Mouse (Mus musculus) left cerebral cortex, adult 18-20 months (tissue): ENCODE data around the gene Tmem30a. TPM values are rescaled to one million over a fixed set of nuclear protein-coding genes. Genes with fewer than 3 reads are reported as not detected.

Source experiments
- DNase-seq, 2 experiments: peaks; one replicate each; pipeline ENCODE4 v3.0.0; 2021 to 2022; ENCODE audit warnings: low spot score in 2 of 2, mixed read lengths in 1 of 2
- long read RNA-seq, 2 experiments: library from polyadenylated mRNA; stranded (forward); transcript quantifications; one replicate each; pipeline ENCODE4 v2.0.0; 2021
- total RNA-seq, 2 experiments: library from RNA; stranded (reverse); gene quantifications; 2 replicates each; pipeline ENCODE4 v1.2.3; 2021

The Tmem30a gene
- 100 to 1,000 TPM; 282 to 288 TPM for total RNA-seq
- long read RNA-seq, experiment 1, transcript Tmem30a-201 (7 exons, 3,658 nt): major isoform, 618 of 652 reads
- long read RNA-seq, experiment 1, partial matches to known transcripts: 22 of 652 reads
- long read RNA-seq, experiment 1, other reads (novel, unspliced or antisense): 9 of 652 reads
- long read RNA-seq, experiment 2, transcript Tmem30a-201 (7 exons, 3,658 nt): major isoform, 501 of 530 reads
- long read RNA-seq, experiment 2, partial matches to known transcripts: 4 of 530 reads
- long read RNA-seq, experiment 2, other reads (novel, unspliced or antisense): 25 of 530 reads

DNA sequence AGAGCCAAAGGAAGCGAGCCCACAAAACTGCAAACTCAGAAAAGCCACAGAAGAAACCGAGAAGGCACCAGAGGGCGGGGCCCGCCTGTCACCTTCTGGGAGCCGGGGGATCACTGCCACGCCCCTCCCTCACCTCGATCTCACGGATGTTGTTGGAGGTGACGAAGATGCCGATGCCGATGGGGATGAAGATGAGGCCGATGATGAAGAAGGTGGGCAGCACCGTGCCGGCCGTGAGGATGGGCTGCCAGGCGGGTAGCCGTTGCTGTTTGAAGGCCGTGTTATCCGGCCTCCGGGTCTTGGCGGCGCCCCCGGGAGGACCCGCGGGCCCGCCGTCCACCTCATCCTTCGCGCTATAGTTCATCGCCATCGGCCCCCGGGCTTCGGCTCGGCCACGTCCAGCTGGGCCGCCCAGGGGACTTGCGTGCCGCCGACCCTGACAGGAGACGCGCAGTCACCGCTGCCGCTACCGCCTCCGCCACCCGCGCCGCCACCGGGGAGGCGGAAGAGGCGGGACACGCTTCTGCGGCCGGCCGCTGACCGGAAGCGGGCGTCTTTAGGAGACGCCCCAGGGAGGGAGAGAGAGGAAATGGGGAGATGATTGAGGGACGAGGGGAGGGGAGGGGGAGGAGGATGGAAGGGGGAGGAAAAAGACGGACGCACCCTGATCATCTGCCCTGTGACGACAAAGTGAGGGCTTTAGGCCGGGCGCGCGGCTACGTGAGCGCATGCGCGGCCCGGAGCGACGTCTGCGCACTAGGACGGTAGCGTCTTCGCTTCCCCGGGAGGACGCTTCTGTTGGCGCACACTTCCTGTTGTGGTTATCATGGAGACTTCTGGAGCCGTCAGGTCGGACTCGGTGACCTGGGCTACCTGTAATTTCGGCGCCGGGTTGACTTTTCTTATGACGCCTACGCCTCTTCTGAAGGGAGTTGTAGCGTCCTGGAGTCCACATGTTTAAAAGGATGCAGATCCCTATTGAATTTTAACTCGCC lies at the start of gene Tmem30a:
Gene Tmem30a (minus strand): TSS at position 667 of the 995 bp plus-strand sequence.
- peak; percentile 93 to 94 for DNase-seq

DNA sequence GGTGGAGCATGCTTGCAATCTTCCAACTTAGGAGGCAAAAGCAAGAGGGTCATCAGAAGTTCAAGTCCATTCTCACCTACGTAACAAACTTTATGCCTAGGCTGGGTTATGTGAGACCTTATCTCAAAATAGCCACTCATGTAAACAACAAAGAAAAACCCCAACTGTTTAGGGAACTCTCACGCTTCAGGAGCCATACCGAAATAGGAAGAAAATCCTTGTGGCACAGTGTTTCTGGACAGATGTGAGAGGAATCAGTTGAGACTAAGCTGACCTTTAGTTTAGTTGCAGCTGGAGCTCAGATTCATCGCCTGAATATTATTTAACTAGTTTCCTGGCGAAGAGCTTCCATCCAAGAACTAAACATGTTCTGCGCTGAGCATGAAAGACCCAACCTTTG lies 49.3 kb upstream of the Tmem30a start:
- DNase-seq: no peak

DNA sequence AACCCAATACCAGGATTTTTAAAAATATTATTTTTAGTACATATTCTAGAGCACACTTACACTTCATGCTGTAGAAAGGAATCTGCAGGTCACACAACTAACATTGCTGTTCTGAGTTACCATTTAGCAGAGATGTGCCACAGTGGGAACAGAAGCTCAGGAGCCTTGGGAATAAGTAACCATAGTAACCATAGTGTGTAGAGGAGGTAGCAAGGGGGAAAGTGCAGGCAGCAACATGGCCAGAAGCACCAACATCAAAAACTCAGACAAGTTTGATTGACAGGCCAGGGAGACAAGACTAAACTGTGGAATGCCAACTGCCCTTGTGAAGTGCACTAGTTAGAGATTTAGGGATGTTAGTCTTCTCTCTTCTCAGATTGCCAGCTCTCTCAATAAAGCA lies 48.7 kb upstream of the Tmem30a start:
- no peak for DNase-seq

DNA sequence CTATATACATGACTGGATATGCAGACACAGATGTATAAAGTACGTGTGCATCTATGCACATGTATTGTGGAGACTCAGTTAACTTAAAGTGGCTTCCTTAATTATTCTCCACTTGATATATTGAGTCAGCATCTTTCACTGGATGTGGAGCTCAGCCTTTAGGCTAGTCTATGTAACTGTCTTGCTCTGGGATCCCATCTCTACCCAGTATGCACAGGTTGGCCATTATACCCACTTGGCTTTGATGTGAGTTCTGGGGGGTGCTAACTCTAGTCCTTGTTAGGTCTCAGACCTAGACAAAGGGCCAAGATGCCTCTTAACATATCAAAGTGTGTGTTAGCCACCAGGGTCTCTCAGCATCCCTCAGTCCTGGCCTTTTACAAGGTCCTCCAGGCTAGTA lies 38.0 kb upstream of the Tmem30a start:
- no peak for DNase-seq

DNA sequence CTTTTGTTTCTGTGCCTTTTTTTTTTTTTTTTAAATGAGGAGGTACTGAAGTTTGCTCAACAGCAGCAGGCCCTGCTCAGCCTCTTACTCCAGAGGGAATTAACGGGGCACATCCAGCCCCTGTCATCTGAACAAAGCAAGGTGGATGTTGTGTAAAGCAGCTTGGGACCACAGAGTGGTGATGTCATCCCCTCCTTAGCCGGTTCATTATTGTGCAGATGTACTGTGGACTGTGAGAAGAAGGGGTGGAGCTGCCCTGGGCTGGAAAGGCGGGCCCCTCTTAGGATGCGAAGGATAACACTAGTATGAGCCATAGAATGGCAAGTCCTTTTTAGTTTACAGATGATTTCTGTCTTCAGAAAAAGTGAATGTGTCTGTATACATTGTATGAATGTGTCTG lies 37.6 kb upstream of the Tmem30a start:
- no peak for DNase-seq

DNA sequence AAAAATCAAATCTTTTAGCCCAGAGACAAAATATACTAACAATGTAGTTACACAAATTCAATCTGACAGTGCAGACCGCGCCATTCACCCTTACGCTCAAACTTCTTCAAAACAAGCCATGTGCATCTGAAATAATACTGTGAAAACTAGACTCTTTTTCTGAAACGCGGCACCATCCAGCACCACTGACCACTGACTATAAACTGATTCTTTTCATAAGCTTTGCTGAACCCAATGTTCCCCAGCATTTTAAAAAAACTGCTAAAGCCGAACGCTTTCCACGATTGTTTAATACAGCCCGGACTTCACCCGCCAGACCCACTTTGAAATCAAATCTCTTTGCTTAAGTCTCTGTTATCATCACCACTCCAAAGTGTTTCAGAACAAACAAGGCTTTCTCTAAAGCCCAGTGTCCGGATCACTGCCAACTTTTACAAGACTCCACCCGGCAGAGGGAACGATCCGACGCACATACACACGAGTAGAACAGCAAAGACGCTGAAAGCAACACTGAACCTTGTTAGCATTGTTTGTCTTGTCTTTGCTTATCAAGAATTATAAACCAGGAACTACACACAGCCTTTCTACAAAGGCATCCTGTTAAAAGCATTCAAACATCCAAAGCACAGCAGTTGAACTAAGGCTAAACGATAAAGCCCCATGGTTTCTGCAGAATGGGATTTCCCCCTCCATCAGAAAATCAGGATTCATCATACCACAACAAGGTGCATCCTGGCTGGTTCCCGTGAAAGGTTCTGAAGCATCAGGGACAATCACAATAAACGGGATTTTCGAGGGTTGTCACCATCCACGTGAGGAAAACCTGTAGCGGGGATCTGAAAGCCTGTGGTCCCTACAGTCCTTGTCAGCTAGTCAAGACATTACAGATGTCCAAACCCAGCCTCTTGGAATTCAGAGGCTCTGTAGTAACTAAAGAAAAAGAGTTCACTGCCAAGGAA lies 36.8 kb upstream of the Tmem30a start:
- no peak for DNase-seq

DNA sequence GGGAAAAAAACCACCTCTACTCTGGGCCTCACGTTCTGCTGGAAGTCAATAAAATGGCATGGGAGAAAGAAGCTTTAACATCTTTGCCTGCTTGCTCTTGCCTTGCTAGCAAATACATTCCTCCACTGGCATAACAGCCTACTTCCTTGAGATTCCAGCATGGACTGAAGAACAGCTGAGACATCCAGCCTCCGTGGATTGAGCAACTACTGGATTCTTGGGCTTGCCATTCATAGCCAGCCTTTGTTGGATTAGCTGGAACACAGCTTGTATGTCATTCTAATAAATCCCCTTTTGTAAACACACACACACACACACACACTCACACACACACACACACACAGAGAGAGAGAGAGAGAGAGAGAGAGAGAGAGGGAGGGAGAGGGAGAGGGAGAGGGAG lies 33.8 kb upstream of the Tmem30a start:
- no peak for DNase-seq

DNA sequence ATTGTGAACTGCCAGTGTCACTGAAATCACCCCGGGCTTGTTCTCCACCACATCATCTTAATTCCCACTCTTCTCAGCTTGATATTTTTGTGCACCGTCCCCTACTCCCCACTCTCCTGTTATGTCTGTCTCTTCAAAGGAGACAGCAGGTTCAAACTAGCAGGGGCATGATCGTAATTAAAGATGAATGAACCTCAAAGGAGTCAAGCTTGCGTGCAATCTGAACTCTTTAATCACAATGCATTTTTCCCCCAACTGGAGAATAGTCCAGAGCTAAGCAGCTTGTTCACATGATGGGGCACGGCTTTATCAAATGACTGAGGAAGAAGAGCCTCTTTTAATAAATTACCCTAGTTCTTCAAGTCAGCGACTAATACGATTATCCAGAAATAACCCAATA lies 32.2 kb upstream of the Tmem30a start:
- no peak for DNase-seq

DNA sequence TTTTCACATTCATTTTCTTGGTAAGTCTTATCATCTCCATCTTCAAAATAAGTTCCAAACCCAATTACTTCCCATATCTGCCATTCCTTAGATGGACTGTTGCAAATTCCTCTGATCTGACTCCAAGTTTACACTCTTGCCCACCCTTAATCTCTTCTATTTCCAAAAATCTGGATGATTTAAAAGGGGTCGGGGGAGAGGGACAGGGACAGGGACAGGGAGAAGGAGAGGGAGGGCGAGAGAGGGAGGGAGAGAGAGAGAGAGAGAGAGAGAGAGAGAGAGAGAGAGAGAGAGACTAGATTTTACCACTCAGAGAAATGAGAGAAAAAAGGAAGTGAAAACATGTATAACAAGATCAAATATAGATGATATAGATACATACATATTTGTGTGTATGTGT lies 30.5 kb upstream of the Tmem30a start:
- no peak for DNase-seq

DNA sequence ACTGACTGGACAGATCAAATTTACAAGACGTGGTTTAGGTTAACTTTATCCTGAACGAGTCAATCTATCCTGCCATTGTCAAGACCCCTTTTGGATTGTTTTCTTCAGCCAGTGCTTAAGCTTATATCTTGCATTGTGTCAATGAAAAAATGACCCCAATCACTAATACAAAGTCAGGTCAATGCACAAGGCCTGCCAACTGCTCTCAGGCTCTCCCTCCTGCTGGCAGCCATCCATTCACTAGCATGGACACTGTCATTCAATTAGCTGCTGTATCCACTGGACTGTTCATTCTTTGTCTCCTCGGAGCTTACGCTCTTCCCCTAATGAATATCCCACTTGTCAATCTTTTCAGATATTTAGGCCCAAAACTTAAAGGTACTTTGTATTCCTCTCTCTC lies 30.1 kb upstream of the Tmem30a start:
- DNase-seq: no peak

DNA sequence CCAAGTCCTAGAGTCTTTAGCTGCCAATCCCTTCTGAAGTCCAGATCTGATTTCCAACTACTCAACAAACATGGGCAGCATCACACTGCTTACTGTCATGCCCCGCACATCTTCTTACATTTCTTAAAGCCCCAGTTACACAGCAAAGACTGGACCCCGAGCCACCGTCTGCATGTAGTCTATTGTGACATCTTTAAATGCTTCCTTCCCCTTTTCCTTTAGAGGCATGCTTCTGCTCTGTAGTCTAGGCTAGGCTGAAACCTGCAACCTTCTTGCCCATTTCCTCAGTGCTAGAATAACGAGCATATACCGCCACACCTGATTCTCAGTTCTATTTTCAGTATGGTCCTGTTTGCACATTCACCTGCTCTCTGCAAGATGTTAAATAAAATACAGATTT lies 23.2 kb upstream of the Tmem30a start:
- DNase-seq: no peak

DNA sequence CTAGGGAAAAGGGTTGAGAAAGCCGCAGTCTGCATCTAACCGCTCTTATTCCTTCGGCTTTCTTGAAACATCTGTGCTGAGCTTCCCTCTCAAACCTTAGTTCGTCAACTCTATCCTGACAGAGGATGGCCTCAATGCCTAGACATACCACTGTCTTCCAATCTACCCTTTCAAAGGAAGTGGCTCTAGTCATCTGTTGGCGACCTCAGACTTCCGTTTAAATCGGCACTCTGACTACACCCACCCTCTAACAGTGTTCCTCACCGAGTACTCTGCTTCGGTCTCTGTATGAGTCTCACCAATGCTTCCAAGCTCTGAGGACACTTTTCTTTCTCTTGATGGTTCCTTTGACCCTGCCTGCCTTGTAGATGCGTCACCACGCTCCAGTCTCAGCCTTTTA lies 22.7 kb upstream of the Tmem30a start:
- no peak for DNase-seq

DNA sequence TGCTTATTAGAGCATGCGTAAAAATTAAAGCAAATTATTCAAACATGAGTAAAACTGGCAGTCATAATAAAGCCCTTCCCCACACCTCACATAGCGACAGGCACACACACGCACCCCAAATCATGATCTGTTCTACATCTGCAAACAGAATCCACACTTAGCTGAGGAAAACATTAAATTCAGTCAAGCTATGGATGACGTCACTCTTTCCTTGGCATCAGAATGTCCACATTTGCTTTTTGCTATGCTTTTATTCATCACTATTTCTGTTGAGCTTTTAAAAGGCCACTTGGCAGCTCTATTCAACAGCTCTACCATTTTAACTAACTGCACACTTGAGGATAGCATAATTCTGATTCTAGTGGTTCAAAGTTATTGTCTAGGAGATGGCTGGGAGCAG lies 21.3 kb upstream of the Tmem30a start:
- DNase-seq: no peak

DNA sequence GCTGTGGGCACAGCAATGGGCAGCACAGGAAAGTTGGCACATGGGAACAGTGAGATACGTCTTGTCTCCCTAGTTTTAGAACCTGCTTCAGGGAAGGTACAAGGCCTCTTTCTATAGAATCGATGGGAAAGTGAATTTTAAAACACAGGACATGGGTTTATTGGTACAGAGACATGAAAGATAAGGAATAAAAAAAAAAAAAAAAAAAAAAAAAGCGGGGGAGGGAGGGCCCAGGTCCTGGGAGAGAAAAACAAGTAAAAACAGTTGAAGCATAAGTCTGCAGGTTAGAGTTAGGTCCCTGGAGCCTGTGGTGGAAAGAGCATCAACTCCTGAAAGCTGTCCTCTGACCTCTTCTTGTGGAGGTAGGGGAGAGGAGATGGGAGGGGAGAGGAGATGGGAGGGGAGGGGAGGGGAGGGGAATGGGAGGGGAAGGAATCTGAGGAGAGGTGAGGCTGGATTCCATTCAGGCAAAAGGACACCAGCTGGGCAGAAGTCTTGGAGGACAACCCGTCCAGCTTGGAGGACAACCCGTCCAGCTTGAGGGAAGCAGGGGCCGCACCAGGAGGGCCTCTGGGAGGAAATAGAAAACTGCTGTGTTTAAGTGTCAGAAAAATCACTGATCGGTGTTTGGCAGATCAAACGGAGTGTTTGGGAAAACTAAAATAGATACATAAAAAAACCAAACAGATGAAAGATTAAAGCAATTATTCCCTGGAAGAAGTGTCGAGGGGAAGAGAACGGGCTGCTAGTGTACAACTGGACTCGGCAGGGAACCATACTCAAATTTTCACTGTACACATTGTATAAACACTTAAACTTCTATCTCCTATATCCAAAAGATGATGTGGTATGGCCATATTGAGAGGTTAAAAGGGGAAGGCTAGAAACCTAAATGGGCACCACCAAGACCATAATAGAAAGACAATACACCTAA lies 17.9 kb upstream of the Tmem30a start:
- DNase-seq: no peak

DNA sequence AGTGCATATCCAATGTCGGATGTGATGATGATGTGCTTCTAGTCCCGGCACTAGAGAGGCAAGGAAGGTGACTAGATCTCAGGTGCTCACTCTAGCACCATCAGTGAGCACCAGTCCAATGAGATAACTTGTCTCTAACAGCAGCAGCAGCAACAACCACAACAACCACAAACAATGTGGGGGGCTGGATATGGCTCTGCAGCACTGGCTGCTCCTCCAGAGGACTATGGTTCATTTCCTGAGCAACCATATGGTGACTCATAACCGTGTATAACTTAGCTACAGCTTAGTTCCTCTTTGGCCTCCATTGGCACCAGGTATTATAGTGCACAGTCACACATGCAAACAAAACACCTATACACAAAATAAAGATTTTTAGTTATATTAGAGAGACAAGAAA lies 17.2 kb upstream of the Tmem30a start:
- no peak for DNase-seq

DNA sequence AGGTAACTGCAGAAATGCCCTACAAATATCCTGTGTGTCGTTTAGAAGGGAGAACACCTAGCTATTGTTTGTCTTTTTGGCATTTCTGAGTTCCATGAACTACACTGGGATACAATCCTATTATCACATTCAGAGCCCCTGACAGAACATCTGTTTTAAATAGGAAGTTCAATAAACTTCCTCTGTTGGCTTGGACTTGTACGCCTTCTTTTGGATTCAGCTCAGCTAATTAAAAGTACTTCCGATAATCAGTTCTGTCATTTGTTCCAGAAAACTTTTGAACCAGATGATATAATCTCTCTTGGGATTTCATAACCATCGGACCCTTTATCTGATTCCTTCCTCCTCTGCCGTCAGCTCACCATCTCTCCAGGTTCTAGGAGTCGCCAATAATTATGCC lies 16.1 kb upstream of the Tmem30a start:
- no peak for DNase-seq

DNA sequence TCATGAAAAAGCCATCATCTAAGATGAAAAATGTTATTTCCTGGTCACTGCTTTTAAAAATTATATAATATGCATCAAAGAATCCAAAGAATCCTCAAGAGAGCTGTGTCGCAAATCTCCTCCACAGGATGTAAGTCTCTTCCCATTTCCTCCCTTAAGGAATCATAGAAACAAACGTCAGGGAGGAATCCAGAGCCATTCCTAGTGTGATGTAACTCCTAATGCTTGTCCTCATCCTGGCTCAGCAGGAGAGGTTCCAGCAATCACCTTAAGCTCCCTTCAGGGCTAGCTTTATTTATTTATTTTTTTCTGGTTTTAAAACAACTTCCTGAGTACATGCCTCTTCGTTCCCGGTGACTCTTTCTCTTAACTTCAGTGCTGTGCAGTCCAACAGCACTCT lies 13.9 kb upstream of the Tmem30a start:
- DNase-seq: no peak

DNA sequence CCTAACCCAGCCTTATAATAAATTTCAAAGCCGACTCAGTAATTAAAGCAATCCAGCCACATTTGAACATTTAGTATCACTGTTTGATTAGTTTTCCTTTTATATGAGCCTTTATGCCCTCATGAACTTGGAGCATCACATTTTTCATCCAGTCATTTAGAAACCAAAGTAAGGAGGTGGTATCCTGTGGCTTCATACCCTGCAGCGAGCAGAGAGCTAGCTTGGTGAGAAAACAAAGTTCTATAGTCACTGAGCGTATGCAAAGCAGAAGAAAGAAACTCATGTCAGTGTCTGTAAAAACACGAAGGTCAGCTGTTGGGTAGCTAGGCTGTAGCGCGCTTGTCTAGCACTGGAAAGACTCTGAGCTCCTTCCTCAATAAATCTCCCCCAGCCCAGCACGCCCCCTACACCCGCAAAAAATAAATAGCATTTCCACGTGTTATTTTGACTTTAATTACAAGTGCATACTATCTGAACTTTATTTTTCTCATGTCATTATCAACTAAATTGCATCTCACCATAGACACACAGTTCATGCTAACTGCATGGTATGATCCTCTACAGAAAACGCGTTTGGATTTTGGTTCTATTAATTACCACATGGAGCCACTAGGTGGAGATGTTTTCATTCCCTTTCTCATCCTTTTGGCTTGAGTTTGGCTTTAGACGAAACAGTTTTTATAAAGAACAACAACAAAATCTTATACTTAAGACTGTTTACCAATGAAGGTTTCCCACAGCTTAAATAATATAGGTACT lies 13.2 kb upstream of the Tmem30a start:
- DNase-seq: peak in 1 of 2 experiments; percentile 25

DNA sequence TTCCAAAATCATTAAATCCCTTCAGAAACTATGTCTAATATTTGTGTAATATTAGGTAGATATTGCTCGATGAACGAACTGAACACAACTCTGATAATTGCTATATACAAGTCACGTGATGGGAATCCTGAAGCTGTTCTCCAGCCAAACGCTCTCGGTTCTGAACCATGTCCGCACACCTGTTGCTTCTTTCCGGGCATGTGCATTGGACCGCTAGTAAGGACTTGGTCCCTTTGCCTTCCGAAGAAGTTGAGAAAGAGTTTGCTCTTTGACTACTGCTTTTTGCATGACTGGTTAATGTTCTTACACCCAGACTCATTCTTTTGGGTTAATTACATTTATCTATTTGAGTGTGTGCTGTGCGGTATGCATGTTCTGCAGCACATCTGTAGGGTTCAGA lies 12.1 kb upstream of the Tmem30a start:
- no peak for DNase-seq
